Mouse (Mus musculus) bone marrow macrophage, adult 2 months (primary cell): ENCODE results near the gene Minos1. TPM values are rescaled to one million over a fixed set of nuclear protein-coding genes. Genes with fewer than 3 reads are reported as not detected.

Experiments used
- H3K27ac ChIP-seq: 2 replicates; pipeline ENCODE4 v1.5.1; 2012; ENCODE audit warnings: low read depth, low read length; ENCODE audit not compliant: insufficient read depth
- H3K4me1 ChIP-seq: 2 replicates; pipeline ENCODE4 v1.6.1; 2012; ENCODE audit warnings: low read length; ENCODE audit not compliant: control insufficient read depth, insufficient read depth
- H3K4me3 ChIP-seq: 2 replicates; pipeline ENCODE4 v1.5.1; 2012; ENCODE audit warnings: mild to moderate bottlenecking, low read length, moderate library complexity; ENCODE audit not compliant: insufficient read depth
- CTCF ChIP-seq: IDR thresholded peaks from 2 replicates; pipeline ENCODE4 v1.5.1; 2012; ENCODE audit warnings: low read depth, mild to moderate bottlenecking, low read length, moderate library complexity
- POLR2A ChIP-seq: IDR thresholded peaks from 2 replicates; pipeline ENCODE4 v1.6.1; 2012; ENCODE audit warnings: mild to moderate bottlenecking, low read depth, low read length, borderline replicate concordance
- polyA plus RNA-seq: library from polyadenylated mRNA; stranded (reverse); fragments of >200 nt; gene quantifications from 2 replicates; pipeline ENCODE4 v1.2.4, GENCODE M21; 2012; ENCODE audit not compliant: missing spikeins, insufficient read depth, insufficient read length

The Minos1 gene
- 151 and 166 TPM in 2 replicates for polyA plus RNA-seq

DNA sequence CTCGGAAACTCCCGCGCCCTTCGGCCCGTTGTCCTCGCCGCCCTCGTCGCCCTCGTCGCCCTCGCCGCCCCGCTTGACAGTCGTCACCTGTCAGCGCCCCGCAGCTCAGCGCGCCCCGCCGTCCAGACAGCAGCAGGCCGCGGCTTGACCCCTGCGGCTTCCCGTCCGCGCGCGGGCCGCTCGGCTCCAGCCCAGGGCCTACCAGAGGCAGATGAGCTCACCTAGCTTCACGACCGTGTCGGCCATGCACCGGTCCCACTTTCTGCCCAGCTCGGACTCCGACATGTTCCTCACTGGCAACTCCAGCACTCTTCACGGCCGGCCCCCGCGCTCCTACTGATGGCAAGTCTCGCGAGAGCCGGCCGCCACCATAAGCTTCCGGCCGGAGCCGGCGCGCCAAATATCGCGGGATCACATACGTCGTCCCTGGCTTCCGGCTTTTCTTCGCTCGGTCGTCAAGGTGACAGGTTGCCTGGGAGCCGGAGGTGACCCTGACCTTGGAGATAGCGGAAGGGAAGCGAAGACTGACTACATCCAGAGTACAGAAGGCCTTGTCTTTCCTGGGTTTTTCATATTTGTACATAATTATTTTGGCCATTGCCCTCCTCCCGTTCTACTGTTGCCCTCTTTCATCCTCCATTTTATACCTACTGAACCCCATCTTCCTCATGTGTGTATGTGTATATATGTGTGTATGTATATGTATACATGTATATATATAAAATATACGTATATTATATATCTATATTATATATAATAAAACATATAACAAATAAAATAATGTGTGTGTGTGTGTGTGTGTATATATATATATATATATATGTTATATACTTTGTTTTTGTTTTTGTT is at the start of gene Minos1:
Gene Minos1 (minus strand): TSS at position 413 of the 849 bp plus-strand sequence.
- peaks cover 5% of the 10 kb centered on the region; the same call in 1 of the 2 replicates for H3K4me1 ChIP-seq
- H3K4me3 ChIP-seq, result peak within 1 kb of the TSS; percentile 93
- H3K27ac ChIP-seq, result peak within 1 kb of the TSS; percentile 70
- TF ChIP-seq CTCF, result no peak
- no peak for TF ChIP-seq POLR2A

DNA sequence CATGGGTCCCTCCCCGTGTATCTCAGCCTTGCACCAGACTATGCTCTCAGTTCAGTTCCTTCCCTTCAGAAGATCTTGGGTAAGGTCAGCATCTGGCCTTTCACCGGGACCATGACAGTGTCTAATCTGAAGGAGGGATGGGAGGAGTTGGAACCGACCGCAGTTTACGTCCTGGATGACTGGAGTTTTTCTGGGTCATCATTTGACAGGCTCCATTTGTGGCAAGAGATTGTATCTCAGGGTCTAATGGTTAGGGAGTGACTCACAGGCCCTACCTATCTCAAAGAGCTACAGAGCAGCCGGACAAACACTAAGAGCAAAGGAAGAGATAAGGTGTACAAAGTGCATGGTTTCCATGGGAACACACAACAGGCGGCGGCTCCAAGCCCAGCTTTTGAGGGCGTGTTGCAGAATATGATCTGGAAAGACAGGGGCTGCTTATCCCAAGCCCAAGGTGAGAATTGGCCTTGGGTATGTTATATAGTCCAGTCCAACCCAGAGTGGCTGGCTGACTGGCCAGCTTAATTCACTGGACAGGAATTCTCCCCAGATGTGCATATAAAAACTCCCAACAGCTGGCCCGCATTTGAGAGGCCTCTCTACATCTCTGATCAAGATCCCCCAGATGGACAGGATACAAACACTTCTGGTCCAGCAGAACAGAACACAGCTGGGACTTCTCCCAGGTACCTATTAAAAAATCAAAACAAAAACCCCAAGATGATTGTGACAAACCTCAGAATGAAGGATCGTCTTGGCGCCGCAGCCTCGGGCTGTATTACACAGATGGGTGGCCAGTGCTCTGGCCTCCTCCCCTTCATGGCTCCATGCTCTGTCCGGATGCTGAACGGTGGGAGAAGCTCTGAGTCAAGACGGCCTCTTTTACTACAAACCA is 49.1 kb upstream of the Minos1 start:
- H3K27ac ChIP-seq, result no peak overlapping the region
- TF ChIP-seq CTCF, result no peak
- TF ChIP-seq POLR2A, result no peak
- H3K4me1 ChIP-seq, result peaks cover 10% of the 10 kb centered on the region
- H3K4me3 ChIP-seq, result no peak overlapping the region

DNA sequence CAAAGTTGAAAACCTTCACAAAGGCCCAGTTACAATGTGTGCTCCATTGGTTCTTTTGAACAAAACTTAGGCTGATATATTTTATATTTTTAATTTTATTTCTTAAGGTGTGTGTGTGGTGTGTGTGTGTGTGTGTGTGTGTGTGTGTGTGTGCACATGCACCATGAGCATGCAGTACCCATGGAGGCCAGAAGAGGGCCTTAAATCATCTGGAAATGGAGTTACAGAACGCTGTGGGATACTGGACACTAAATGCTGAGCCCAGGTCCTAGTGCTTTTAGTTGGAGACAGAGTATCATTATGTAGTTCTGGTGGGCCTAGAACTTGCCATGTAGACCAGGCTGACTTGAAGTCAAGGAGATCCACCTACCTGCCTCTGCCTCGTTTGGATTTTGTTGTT is 48.3 kb upstream of the Minos1 start:
- H3K27ac ChIP-seq, result no peak overlapping the region
- TF ChIP-seq POLR2A (no peak), CTCF (no peak)
- H3K4me1 ChIP-seq, result peaks cover 14% of the 10 kb centered on the region
- H3K4me3 ChIP-seq, result no peak overlapping the region

DNA sequence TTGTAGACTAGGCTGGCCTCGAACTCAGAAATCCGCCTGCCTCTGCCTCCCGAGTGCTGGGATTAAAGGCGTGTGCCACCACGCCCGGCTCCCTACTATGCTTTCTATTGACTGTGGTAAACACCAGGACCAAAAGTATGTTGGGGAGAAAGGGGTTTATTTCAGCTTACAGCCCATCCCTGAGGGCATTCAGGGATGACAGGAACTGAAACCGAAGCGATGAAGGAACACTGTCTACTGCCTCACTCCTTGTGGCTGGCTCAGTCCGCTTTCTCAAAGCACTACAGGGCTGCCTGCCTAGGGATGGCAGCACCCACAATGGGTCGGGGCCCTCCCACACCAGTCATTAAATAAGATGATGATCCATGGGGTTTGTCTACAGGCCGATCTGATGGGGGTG is 47.5 kb upstream of the Minos1 start:
- no peak overlapping the region for H3K27ac ChIP-seq
- TF ChIP-seq POLR2A (no peak), CTCF (no peak)
- no peak overlapping the region for H3K4me3 ChIP-seq
- peaks cover 14% of the 10 kb centered on the region for H3K4me1 ChIP-seq

DNA sequence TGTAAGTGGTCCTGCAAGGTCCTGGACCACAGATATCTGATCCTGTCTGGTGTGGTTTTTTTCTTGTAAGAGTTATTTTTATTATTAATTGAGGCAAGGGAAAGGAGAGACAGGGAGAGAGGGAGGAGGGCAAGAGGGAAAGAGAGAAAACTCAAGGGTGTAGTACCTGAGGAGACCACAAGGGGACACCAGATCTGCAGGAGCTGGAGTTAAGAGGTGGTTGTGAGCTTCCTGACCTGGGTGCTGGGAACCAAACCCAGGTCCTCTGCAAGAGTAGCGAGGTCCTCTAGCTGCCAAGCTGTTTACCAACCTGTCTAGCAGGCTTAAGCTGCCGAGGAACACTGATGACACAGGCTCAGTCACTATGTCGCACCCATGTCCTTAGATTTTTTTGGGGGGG is 47.0 kb upstream of the Minos1 start:
- Histone ChIP-seq H3K4me1 (peaks cover 14% of the 10 kb centered on the region), H3K4me3 (no peak overlapping the region), H3K27ac (no peak overlapping the region)
- TF ChIP-seq POLR2A, result no peak
- peak; percentile 20; the same call in 1 of the 2 replicates for TF ChIP-seq CTCF

DNA sequence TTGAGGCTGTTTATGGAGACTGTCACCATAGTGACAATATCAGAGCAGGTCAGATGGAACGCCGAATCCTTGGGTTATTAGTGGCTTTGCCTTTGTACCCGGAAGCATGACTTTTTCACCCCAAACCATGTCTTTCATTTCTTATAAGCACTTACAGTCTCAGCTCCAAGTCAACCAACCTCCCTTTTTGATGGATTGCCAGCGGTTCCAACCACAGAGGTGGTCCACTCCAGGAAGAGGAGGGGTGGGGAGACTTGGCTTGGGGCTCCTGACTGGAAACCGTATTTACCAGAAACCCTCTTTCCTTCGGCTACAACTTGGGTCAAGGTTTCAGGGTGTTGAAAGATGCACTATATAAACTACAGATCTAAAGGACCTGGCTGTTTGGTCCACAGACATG is 45.1 kb upstream of the Minos1 start:
- Histone ChIP-seq H3K4me1 (peaks cover 14% of the 10 kb centered on the region), H3K4me3 (no peak overlapping the region), H3K27ac (no peak overlapping the region)
- TF ChIP-seq CTCF, result no peak
- TF ChIP-seq POLR2A, result no peak

DNA sequence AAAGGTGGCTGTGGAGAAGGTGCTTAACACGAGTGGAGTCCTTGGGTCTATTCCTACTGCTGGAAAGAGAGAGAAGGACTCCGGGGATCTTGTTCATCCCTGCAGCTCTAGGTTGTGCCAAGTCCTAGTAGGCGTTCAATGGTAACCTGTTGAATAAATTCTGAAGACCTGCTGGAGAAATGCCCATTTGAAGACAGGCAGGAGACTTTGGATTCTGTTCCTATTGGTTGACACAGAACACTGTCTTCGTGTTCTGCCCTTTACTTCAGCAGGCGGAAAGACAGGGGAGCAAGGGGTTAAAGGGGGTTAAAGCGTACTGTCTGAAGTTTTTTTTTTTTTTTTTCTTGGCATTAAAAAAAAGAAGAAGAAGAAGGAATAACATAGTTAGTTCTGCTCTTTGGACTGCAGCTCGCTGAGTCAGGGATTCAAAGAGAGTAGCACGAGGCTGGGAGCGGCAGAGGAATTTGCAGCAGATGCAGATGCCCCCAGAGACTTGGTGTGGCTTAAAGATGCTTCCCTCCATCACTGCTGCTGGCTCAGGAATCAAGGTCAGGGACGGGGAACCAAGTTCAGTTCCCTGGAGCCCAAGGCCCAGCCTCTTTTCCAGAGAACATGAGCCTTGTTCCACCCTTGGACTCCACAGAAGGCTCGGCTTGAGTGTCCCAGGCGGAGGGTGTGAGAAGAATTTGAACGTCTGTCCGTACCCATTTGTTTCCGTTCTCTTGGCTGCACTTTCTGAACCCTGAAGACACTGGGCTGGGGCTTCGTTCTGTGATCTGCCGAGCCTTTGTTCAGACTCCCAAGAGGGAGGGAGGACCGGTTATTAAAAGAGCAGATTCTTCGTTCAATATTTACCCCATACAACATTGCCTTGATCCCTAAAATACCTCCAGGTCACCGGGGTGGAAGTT is 44.4 kb upstream of the Minos1 start:
- peak overlapping the region; percentile 33 for H3K27ac ChIP-seq
- no peak overlapping the region for H3K4me3 ChIP-seq
- TF ChIP-seq POLR2A, result no peak
- TF ChIP-seq CTCF, result no peak
- H3K4me1 ChIP-seq, result peaks cover 15% of the 10 kb centered on the region

DNA sequence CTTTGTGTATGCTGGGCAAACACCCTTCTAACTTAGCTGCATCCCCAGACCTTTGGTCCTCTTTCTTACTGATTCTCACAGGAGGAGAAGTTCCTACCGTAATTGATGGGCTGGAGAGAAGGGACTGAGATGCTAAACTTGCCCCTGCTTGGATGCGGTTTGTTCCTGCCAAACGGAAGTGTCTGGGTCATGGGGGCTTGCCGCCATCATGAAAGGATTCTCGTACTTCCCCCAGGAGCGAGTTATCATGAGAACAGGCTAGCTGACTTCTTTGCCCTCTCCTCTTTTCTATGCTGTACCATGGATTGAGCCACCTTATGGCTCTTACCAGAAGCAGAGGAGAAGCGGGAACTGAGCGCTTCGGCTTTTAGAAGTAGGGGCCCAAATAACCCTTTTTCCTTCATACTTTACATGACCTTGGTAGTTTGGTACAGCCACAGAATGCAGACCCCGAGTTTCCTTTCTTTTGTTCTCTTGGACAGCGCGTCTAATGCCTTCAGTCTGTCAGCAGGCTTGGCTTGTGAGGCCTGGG is 38.9 kb upstream of the Minos1 start:
- peak overlapping the region; percentile 86 for H3K27ac ChIP-seq
- peak overlapping the region; percentile 13; the same call in 1 of the 2 replicates for H3K4me3 ChIP-seq
- TF ChIP-seq POLR2A (no peak), CTCF (no peak)
- H3K4me1 ChIP-seq, result peaks cover 16% of the 10 kb centered on the region

DNA sequence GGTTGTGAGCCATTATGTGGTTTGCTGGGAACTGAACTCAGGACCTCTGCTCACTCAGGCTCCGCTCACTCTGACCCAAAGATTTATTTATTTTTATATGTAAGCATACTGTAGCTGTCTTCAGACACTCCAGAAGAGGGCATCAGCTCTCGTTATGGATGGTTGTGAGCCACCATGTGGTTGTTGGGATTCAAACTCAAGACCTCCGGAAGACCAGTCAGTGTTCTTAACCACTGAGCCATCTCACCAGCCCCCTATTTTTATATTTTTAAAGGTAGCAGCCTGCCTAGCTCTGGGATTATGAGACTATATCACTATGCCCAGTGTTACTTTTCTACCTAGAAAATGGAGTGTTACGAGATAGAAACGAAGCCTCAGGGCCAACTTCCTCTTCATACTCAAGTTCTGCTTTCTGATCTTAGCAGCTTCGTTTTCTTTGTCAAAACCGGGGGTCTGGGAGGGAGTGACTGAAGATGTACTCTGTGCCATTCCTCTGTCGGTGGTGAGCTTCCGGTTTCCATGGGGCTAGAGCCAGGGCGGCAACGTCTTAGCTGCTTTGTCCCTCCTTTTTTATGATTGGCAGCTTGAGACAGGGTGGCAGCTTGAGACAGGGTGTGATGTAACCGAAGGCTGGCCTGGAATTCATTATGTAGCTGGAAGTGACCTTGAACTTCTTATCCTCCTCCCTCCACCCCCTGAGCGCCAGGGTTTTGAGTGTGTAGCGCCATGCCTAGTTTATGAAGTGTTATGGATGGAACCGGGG is 38.3 kb upstream of the Minos1 start:
- Histone ChIP-seq H3K4me1 (peaks cover 13% of the 10 kb centered on the region), H3K4me3 (peak overlapping the region; percentile 13; the same call in 1 of the 2 replicates), H3K27ac (peak overlapping the region; percentile 86)
- TF ChIP-seq POLR2A (no peak), CTCF (peak; percentile 40; the same call in 1 of the 2 replicates)
